Mouse (Mus musculus): ENCODE results near the gene Tulp1. TPM values are rescaled to one million over a fixed set of nuclear protein-coding genes. Genes with fewer than 3 reads are reported as not detected.
"Not testable (repeated sequence)": the region's sequence is repeated elsewhere in the genome, so short reads cannot be mapped to it uniquely, and the experiment has no call there.

Gene Tulp1
- polyA plus RNA-seq, 1 experiment, result 0.11 TPM

DNA sequence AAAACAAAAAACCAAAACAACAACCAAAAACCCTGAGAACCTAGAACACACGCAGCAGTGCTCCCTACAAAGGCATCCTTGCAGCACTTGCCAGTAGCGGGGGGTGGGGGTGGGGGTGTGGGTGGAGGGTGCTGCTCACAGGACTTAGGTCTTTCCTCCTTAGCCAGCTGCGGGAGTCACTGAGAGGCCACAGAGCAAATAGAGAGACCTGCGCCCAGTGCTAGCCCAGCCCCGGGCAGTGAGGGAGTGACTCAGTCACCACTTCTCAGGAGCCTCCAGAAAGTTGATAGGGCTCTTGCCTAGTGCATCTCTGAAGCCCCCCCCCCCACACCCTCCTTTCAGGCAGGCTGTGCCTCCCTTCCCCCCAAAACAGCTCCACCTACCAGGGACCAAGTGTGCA is 4.0 kb upstream of the Tulp1 start:
- 67% methylated on average over 5 of the region's 5 CpGs for WGBS
- H3K36me3 ChIP-seq (ENCODE audit: control insufficient read depth, insufficient read depth, low read length), result no peaks in the 10 kb centered on the region
- no peak for TF ChIP-seq CTCF (conservative IDR thresholded peaks at IDR 0.05; ENCODE audit: insufficient read depth, insufficient read length, low read depth, low read length)
- TF ChIP-seq POLR2A (IDR thresholded peaks at IDR 0.05; ENCODE audit: low read depth, low read length), result no peak
- H3K27me3 ChIP-seq (replicated peaks; ENCODE audit: control insufficient read depth, insufficient read depth, low read length), result no peaks in the 10 kb centered on the region; the same call in 1 of the 2 replicates
- no peak for DNase-seq
- H3K4me1 ChIP-seq (ENCODE audit: control insufficient read depth, insufficient read depth, low read length), result no peaks in the 10 kb centered on the region
- no peak overlapping the region for H3K4me3 ChIP-seq (ENCODE audit: insufficient read depth, low read depth, low read length)
- no peak overlapping the region for H3K27ac ChIP-seq (ENCODE audit: insufficient read depth, low read depth, low read length)

DNA sequence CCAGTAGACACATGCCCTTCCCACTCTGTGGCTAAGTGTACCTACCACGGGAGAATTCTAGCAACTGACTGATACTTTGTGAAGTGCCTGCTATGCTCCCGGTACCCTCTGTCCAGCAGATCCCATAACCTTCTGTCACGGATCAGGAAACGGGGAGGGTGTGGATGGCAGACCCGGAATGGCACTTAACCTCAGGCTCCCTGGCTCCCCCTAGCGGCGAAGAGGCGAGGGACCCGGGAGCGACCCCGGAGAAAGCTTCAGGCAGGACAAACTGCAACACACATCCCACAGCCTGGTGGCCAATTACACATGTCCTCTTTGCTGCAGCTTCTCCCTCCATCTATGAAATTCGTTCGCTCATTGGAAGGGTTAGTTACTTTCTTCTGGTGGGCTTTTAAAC is 3.4 kb upstream of the Tulp1 start:
- Histone ChIP-seq H3K36me3 (ENCODE audit: control insufficient read depth, insufficient read depth, low read length) (no peaks in the 10 kb centered on the region), H3K27ac (ENCODE audit: insufficient read depth, low read depth, low read length) (no peak overlapping the region), H3K4me3 (ENCODE audit: insufficient read depth, low read depth, low read length) (no peak overlapping the region), H3K4me1 (ENCODE audit: control insufficient read depth, insufficient read depth, low read length) (no peaks in the 10 kb centered on the region), H3K27me3 (replicated peaks; ENCODE audit: control insufficient read depth, insufficient read depth, low read length) (no peaks in the 10 kb centered on the region; the same call in 1 of the 2 replicates)
- DNase-seq, result peak; percentile 86
- TF ChIP-seq POLR2A (IDR thresholded peaks at IDR 0.05; ENCODE audit: low read depth, low read length) (no peak), CTCF (conservative IDR thresholded peaks at IDR 0.05; ENCODE audit: insufficient read depth, insufficient read length, low read depth, low read length) (peak; percentile 87)
- WGBS, result 6% methylated on average over 13 of the region's 13 CpGs

DNA sequence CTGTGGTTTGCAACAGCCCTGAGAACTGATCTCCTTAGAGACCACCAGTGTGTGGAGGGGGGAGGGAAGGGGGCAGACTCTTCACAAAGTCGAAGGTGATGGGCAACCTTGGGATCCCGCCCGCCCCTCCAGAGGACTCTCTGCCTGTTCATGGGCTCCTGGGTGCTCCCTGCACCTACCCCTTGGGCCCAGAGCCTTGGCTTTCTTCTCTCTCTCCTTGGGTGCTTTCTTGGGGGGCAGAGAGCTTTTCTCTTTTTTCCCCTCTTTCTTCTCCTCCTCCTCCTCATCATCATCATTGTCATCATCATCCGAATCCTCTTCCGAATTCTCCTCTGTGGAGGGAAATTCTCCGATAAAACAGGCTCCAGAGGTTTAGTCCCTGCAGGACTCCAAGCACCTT is 1.5 kb downstream of the Tulp1 start:
- H3K36me3 ChIP-seq (ENCODE audit: control insufficient read depth, insufficient read depth, low read length), result no peaks in the 10 kb centered on the region
- 54% methylated on average over 6 of the region's 6 CpGs for WGBS
- no peak for DNase-seq
- no peak overlapping the region for H3K27ac ChIP-seq (ENCODE audit: insufficient read depth, low read depth, low read length)
- TF ChIP-seq CTCF (conservative IDR thresholded peaks at IDR 0.05; ENCODE audit: insufficient read depth, insufficient read length, low read depth, low read length) (no peak), POLR2A (IDR thresholded peaks at IDR 0.05; ENCODE audit: low read depth, low read length) (no peak)
- H3K4me3 ChIP-seq (ENCODE audit: insufficient read depth, low read depth, low read length), result no peak overlapping the region
- H3K4me1 ChIP-seq (ENCODE audit: control insufficient read depth, insufficient read depth, low read length), result no peaks in the 10 kb centered on the region
- H3K27me3 ChIP-seq (replicated peaks; ENCODE audit: control insufficient read depth, insufficient read depth, low read length), result no peaks in the 10 kb centered on the region; the same call in 1 of the 2 replicates

DNA sequence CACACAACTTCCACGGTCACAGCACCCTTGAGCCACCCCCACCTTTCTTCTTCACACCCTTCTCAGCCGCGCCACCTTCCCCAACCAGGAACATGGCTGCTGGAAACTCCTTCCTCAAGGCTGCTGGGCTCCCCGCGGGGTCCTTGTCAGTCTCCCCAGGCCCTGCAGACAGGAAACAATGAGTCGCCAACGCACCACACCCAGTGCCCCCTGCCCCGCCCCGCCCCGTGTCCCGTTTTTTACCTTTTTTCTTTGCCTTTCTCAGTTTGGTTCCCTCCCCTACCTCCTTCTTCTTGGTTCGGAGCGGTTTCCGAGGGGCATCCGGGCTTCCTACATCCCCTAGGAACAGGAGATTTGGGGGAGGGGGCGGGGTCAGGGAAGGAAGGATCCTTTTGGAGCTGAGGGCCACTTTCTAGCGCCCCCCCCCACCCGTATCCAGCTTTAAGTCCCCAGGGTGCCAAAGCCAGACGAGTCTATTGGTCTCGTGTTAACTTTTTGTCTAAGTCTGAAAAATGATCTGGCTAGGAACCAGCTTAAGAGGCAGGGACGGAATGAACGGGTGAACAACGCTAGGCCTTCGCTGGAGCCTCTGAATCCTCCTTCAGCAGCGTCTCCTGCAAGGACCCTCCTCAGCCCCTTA is 2.2 kb downstream of the Tulp1 start:
- no peaks in the 10 kb centered on the region; the same call in 1 of the 2 replicates for H3K27me3 ChIP-seq (replicated peaks; ENCODE audit: control insufficient read depth, insufficient read depth, low read length)
- no peak overlapping the region for H3K4me3 ChIP-seq (ENCODE audit: insufficient read depth, low read depth, low read length)
- 18% methylated on average over 25 of the region's 25 CpGs for WGBS
- H3K36me3 ChIP-seq (ENCODE audit: control insufficient read depth, insufficient read depth, low read length), result no peaks in the 10 kb centered on the region
- no peak overlapping the region for H3K27ac ChIP-seq (ENCODE audit: insufficient read depth, low read depth, low read length)
- DNase-seq, result no peak
- TF ChIP-seq CTCF (conservative IDR thresholded peaks at IDR 0.05; ENCODE audit: insufficient read depth, insufficient read length, low read depth, low read length) (no peak), POLR2A (IDR thresholded peaks at IDR 0.05; ENCODE audit: low read depth, low read length) (no peak)
- H3K4me1 ChIP-seq (ENCODE audit: control insufficient read depth, insufficient read depth, low read length), result no peaks in the 10 kb centered on the region

DNA sequence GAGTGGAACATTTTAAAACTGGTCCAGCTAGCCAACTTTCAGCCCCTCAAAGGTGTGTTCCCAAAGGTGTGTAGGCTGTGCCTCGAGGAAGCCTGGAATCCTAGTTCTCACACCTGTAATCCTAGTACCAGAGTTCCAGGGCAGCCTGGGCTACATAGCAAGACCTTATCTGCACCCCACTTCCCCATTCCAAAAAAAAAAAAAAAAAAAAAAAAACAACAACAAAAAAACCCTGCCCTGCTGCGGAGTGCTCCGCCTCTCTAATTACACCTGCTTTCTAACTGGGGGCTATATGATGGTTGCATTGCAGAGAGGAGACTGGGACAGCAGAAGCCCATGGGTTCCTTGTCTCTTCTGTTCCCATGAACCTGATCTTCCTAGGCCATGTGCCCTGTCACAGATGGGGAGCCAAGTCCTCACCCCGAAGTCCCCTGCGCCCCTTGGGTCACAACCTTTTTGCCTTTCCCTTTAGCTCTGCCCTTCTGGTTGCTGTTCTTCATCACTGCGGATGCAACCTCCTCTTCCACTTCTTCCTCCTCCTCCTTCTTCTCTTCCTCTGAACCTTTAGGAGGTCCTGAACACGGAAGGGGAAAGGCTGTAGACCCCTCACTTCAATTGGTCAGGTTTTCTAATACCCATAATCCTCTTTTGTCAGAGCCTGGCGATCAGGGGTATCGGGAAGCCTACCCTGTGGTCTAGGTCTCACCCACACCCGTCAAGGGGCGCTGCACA is 2.9 kb downstream of the Tulp1 start:
- no peak overlapping the region for H3K4me3 ChIP-seq (ENCODE audit: insufficient read depth, low read depth, low read length)
- TF ChIP-seq CTCF (conservative IDR thresholded peaks at IDR 0.05; ENCODE audit: insufficient read depth, insufficient read length, low read depth, low read length) (no peak), POLR2A (IDR thresholded peaks at IDR 0.05; ENCODE audit: low read depth, low read length) (no peak)
- no peak for DNase-seq
- H3K4me1 ChIP-seq (ENCODE audit: control insufficient read depth, insufficient read depth, low read length), result no peaks in the 10 kb centered on the region
- WGBS, result 57% methylated on average over 11 of the region's 11 CpGs
- no peaks in the 10 kb centered on the region for H3K36me3 ChIP-seq (ENCODE audit: control insufficient read depth, insufficient read depth, low read length)
- H3K27ac ChIP-seq (ENCODE audit: insufficient read depth, low read depth, low read length), result no peak overlapping the region
- H3K27me3 ChIP-seq (replicated peaks; ENCODE audit: control insufficient read depth, insufficient read depth, low read length), result no peaks in the 10 kb centered on the region; the same call in 1 of the 2 replicates

GRCm38 (mm10) chr17:28360531-28361277 is 4.3 kb downstream of the Tulp1 start:
- 80% methylated on average over 9 of the region's 9 CpGs for WGBS
- H3K4me3 ChIP-seq (ENCODE audit: insufficient read depth, low read depth, low read length), result no peak overlapping the region
- no peaks in the 10 kb centered on the region for H3K4me1 ChIP-seq (ENCODE audit: control insufficient read depth, insufficient read depth, low read length)
- no peak overlapping the region for H3K27ac ChIP-seq (ENCODE audit: insufficient read depth, low read depth, low read length)
- H3K27me3 ChIP-seq (replicated peaks; ENCODE audit: control insufficient read depth, insufficient read depth, low read length), result no peaks in the 10 kb centered on the region; the same call in 1 of the 2 replicates
- DNase-seq, result no peak
- TF ChIP-seq POLR2A (IDR thresholded peaks at IDR 0.05; ENCODE audit: low read depth, low read length), result no peak
- no peak for TF ChIP-seq CTCF (conservative IDR thresholded peaks at IDR 0.05; ENCODE audit: insufficient read depth, insufficient read length, low read depth, low read length)
- no peaks in the 10 kb centered on the region for H3K36me3 ChIP-seq (ENCODE audit: control insufficient read depth, insufficient read depth, low read length)

GRCm38 (mm10) chr17:28358576-28359261 is 6.3 kb downstream of the Tulp1 start:
- not testable (repeated sequence) for H3K36me3 ChIP-seq (ENCODE audit: control insufficient read depth, insufficient read depth, low read length); H3K27me3 ChIP-seq (replicated peaks; ENCODE audit: control insufficient read depth, insufficient read depth, low read length); H3K4me1 ChIP-seq (ENCODE audit: control insufficient read depth, insufficient read depth, low read length); H3K4me3 ChIP-seq (ENCODE audit: insufficient read depth, low read depth, low read length); H3K27ac ChIP-seq (ENCODE audit: insufficient read depth, low read depth, low read length); DNase-seq
- 36% methylated on average over 24 of the region's 24 CpGs for WGBS

Data from kidney, adult 2 months (tissue).